Mouse (Mus musculus): Measurements from ENCODE around the gene Exoc3l.

GRCm38 (mm10) chr8:105323183-105323582 is 27.3 kb upstream of the Exoc3l start:
- TF ChIP-seq CTCF (IDR thresholded peaks at IDR 0.05; ENCODE audit: borderline replicate concordance, control insufficient read depth, extremely low read depth, insufficient read depth, low read length, poor library complexity), result no peak
- no peak for TF ChIP-seq POLR2A (IDR thresholded peaks at IDR 0.05; ENCODE audit: control insufficient read depth, extremely low read depth, insufficient read depth, low read length, poor library complexity)
